Mouse (Mus musculus): Measurements from ENCODE around the gene Mrgprd.

GRCm38 (mm10) chr7:145314785-145315411 is at the start of gene Mrgprd:
- TF ChIP-seq CTCF (conservative IDR thresholded peaks at IDR 0.05 in 1 of 2, IDR thresholded peaks at IDR 0.05 in 1 of 2; ENCODE audit: low read depth in 2 of 2, low read length in 2 of 2), result no peak
- no peak for TF ChIP-seq CHD2 (IDR thresholded peaks at IDR 0.05; ENCODE audit: low read length)
